Mouse (Mus musculus) thymus, postnatal 0 days (tissue): Measurements from ENCODE around the gene Fyco1. TPM values are rescaled to one million over a fixed set of nuclear protein-coding genes. Genes with fewer than 3 reads are reported as not detected.

Experiments used
- DNase-seq: peaks from one replicate; pipeline ENCODE4 v3.0.0-alpha.2; 2015; ENCODE audit warnings: low spot score
- polyA plus RNA-seq: library from polyadenylated mRNA; unstranded; fragments of >200 nt; fragmentation: Nextera tagmentation; extraction: Ambion mirVana; gene quantifications from 2 replicates; pipeline ENCODE4 v1.2.1, GENCODE M21; 2015

The Fyco1 gene
- polyA plus RNA-seq, 1 experiment from 2014 or later = 10.3 TPM

GRCm38 (mm10) chr9:123815444-123815843, 36.3 kb downstream of the Fyco1 start:
- no peak for DNase-seq

GRCm38 (mm10) chr9:123814821-123815220, 36.9 kb downstream of the Fyco1 start:
- DNase-seq = no peak

DNA sequence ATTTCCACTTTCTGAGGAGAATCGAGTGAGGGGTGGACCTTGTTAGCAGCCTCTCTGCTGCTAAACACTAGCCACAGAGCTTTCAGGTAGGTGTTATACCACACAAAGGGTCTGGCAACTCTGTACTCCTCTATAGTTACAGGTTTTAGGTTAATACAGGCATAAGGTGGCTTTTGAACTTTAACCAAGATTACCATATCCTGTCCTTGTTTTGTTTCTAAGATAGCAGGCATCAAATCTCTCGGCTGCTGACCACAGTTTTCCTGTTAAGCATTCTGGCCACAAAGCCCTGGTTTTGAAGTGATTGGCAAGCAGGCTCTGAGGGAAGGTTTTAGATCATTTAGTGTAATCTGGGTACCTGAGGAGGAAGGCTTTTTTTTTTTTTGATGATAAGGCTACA, 37.4 kb downstream of the Fyco1 start:
- peak; percentile 12 for DNase-seq

- no peak for DNase-seq
These were observed 39.9 kb downstream of the Fyco1 start for GRCm38 (mm10) chr9:123811831-123812230.

DNA sequence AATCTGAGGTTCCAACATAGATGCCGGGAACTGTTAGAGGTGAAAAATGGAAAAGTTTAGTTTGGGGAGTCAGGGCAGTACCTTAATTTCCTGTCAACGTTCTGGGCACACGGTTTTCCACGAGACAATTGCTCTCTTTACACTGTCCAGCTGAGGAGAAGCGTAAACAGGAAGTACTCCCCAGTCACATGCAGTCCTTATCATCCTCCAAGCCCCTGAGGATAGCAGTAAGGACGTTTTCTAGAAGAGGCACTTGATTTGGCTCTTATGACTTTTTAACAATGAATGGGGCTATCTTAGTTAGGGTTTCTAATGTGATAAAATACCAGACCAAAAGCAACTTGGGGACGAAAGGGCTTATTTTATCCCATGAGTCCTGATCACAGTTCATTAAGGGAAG, 43.1 kb downstream of the Fyco1 start:
- DNase-seq = no peak

GRCm38 (mm10) chr9:123806267-123806666, 45.4 kb downstream of the Fyco1 start, which contains the start of gene Cxcr6:
Cxcr6 (plus strand) TSS chr9:123806475.
- DNase-seq = peak; percentile 62

- DNase-seq = peak; percentile 23
These were observed 46.5 kb downstream of the Fyco1 start for GRCm38 (mm10) chr9:123805241-123805640.

DNA sequence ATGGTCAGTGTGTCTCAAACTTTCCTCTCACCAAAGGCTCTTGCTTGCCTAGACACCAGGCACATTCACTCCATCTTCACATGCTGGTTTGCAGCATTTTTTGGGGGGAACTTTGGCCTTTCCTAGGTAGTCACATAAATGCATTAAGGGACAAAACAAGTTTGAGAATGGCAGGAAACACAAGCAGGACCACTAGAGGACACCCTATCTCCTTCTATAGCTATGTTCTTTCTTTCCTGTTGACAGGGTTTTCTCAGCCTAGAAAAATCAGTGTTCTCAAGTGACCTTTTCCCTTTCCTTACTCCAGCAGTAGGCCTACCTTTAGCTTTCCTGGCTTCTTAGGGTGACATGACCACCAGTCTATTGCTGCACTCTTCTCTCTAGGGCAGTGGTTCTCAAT, 48.8 kb downstream of the Fyco1 start:
- no peak for DNase-seq

- DNase-seq = no peak
These were observed 49.3 kb downstream of the Fyco1 start for GRCm38 (mm10) chr9:123802421-123802820.

- no peak for DNase-seq
These were observed 50.2 kb downstream of the Fyco1 start for GRCm38 (mm10) chr9:123801527-123801926.

GRCm38 (mm10) chr9:123796174-123796573, 55.5 kb downstream of the Fyco1 start:
- peak; percentile 79 for DNase-seq

DNA sequence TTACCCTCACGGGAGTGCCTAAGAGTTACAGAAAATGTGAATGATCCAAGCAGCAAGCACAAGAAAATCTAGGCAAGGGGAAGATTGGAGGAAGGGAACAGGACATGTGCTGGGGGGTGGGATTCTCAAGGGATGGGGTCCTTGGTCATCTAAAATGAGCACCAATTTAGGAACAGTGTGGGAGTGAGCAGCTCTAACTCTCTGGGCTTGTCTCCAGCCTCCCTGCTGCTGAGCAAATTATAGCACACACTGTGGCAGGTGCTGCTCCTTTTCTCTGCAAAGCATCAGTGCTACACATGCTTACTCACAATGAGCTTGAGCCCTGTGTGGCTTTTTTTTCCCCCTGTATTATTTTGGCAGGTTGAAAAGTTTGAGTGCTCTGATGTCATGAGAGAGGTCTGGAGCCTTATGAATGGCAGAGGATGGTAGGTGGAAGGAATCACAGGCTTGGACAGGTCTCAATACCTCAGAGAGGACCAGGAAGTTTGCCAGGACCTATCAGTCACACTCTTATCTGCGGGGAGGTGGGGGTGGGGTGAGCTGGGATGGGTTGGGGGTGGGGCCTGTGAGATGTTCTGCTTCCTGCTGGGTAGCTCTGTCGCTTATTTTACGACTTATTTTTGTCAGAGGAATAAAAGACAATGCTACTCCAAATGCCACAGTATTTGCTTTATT, 62.7 kb downstream of the Fyco1 start:
- no peak for DNase-seq

- DNase-seq = peak; percentile 53
These were observed 78.4 kb downstream of the Fyco1 start for GRCm38 (mm10) chr9:123773299-123773698.

DNA sequence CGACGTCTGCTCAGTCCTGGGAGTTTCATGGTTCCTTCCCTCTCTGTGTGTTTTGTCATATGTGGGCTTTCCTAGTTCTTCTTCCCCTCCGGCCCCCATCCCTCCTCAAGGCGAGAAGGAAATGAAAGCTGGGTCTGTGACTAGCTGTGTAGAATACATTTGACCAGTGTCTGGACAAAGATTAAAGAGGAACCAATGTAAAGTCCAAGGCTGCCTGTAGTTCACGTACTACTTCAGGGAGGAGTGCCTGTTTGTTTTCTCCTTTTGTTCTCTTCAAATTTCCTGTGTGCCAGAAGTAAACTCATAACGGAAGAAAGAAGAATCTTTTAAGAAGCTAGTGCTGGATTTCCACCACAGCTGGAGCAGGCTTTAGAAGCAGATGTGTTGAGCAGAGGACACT, 82.2 kb downstream of the Fyco1 start:
- DNase-seq = peak; percentile 69

GRCm38 (mm10) chr9:123768443-123768842, 83.3 kb downstream of the Fyco1 start:
- peak; percentile 63 for DNase-seq

DNA sequence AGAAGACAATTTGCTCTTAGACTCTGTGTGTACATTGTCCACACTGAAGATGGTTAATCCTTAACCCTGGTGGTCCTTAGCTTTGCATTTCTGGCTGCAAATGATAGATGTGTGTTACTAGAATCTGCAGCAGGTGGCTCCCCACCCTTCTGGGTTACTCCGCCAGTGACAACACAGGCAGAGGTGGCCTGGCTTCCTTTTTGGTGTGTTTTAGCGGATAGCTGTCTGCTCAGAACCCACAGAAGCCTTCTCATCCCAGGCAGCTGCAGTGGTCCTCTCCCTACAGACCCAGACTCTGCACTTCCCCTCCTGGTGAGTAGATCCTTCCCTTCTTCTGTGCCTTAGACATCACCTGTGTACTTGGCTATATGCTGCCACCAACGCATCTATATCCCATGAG, 84.7 kb downstream of the Fyco1 start:
- peak; percentile 80 for DNase-seq

DNA sequence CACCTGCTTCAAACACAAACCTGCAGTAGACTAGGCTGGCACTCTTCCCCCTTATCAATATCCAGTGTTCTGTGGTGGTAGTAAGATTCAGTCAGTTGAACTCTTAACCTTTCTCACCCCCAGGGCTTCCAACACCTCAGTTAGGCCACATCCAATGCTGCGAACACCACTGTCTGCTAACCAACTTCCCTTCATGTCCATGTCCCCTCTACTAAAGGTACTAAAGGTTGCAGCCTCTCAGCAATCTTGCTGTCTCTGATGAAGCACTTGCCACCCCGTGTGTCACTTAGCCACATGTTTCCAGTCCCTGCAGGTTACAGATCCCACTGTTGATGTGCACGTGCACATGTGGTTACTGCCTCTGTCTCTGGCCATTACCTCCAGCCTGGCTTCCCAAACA, 87.9 kb downstream of the Fyco1 start:
- peak; percentile 59 for DNase-seq

DNA sequence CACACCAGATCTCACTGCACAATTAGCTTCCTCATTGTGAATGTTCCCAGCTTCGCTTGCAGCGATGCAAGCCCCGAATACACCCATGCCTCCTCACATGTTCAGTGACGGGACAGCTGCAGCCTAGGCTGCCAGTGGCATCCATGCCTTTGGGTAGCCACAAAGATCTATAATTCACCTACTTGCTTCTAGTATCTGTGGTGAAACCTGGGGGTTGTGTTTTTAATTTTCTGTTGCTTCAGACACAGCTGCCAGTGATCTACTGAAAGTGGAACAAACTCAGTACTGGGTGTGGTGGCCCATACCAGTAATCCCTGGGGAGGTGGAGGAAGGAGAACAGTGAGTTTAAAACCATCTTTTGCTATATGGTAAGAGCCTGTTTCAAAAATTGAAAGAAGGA, 88.8 kb downstream of the Fyco1 start:
- peak; percentile 64 for DNase-seq

DNA sequence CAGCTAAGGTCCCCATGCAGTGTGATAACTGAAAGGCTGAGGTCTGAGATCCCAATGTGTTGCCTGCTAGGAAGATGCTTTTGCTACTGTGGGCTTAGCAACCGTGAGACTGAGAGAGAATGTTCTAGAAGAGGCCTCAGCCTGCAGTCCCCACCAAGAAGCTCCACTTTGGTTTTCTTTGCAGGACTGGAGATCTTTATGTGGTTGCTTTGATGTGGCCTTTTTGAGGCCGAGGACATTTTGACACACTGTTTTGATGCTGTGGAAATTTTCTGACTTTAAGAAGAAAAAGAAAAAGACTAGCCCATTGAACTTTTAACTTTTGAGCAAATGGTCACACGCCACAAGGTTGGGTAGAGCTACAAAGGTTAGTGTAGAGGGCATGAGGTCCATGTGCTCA, 90.9 kb downstream of the Fyco1 start:
- DNase-seq = peak; percentile 49

DNA sequence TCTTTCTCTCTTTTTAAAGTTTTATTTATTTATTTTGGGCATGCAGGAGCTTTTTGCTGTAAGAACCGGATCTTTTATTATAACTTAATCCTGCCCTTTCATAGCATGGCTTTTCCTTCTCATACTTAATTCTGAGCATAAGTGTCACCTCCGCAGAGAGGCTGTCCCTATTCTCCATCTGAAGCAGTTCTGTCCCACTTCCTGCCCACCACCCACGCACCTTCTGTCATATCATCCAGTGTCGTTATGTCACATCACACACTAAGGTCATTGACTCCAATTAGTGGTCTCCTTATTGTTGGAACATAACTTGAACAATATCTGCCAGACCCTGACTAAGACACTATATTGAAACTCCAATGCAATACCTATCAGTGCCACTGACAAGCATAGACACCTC, 93.1 kb downstream of the Fyco1 start:
- peak; percentile 57 for DNase-seq

DNA sequence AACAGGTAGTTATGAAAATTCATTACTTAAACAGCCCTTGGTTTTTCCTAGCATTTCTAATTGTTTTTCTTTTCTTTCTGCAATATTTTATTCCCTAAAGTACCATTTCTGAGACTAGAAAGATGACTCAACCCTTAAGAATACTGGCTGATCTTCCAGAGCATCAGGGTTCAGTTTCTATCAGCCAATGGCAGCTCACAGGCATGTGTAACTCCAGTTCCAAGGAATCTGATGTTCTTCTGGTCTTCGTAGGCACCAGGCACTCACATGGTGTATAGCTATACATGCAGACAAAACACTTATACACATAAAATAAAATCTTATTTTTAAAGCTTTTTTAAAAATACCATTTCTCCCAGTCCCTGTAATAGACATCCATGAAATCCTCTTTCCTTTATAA, 93.5 kb downstream of the Fyco1 start:
- DNase-seq = no peak

DNA sequence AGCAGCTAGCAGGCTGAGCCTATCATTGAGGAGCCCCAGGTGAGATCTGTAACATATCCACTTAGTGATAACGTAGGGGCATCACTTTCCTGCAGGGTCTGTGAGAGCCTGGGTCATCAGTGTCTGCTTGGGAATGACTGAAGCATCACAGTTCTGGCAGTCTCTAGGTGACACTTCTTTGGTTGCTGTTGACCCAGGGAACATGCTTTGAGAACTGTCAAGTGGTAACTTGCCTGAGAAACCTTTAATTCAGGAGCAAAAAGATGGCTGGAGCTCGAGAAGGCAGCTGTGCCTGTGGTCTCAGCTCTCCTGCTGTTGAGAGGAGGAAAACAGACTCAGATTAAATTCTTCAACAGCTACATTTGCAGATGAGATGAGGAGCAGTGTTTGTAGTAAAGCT, 94.4 kb downstream of the Fyco1 start:
- DNase-seq = peak; percentile 68

- DNase-seq = peak; percentile 97
These were observed 94.9 kb downstream of the Fyco1 start for GRCm38 (mm10) chr9:123756752-123757151.

- DNase-seq = peak; percentile 96
These were observed 97.4 kb downstream of the Fyco1 start for GRCm38 (mm10) chr9:123754333-123754732.
